Comparison of ENCODE assay signal across 8 mouse cellular contexts in genomic region chr5:146983216-146983615, GRCm38 (mm10). TPM values are rescaled to one million over a fixed set of nuclear protein-coding genes. Genes with fewer than 3 reads are reported as not detected.
DNase-seq lines count a peak whose midpoint lies in the region; ATAC-seq and TF ChIP-seq lines count a peak whose summit lies in the region.

No protein-coding gene starts in this region.

- H3K27ac ChIP-seq in forebrain, embryonic 13.5 days, result no peak overlapping the region
- no peak overlapping the region for H3K27ac ChIP-seq in intestine, embryonic 14.5 days (ENCODE audit: low read depth)
- H3K27ac ChIP-seq in liver, postnatal 0 days (ENCODE audit: low read depth), result no peak overlapping the region
- H3K27ac ChIP-seq in olfactory bulb, adult 2 months (ENCODE audit: insufficient read depth, low read depth, low read length), result no peak overlapping the region

- TF ChIP-seq POLR2A in olfactory bulb, adult 2 months (IDR thresholded peaks at IDR 0.05; ENCODE audit: insufficient read depth, low read depth, low read length), result no peak

- 9% methylated on average over 8 of the region's 8 CpGs for WGBS in forebrain, embryonic 13.5 days
- WGBS in intestine, embryonic 14.5 days, result 8% methylated on average over 8 of the region's 8 CpGs
- 8% methylated on average over 8 of the region's 8 CpGs for WGBS in liver, postnatal 0 days (ENCODE audit: insufficient replicate concordance)
- 7% methylated on average over 8 of the region's 8 CpGs for WGBS in olfactory bulb, adult 2 months

- H3K4me1 ChIP-seq in forebrain, embryonic 13.5 days, result peaks cover 13% of the 10 kb centered on the region
- no peaks in the 10 kb centered on the region for H3K4me1 ChIP-seq in intestine, embryonic 14.5 days (replicated peaks; ENCODE audit: control insufficient read depth, insufficient read depth, low read length)
- no peaks in the 10 kb centered on the region for H3K4me1 ChIP-seq in liver, postnatal 0 days (ENCODE audit: insufficient read depth)
- H3K4me1 ChIP-seq in olfactory bulb, adult 2 months (ENCODE audit: control insufficient read depth, insufficient read depth, low read length), result peaks cover 21% of the 10 kb centered on the region

- no peaks in the 10 kb centered on the region for H3K9me3 ChIP-seq in forebrain, embryonic 13.5 days (replicated peaks)
- H3K9me3 ChIP-seq in intestine, embryonic 14.5 days (ENCODE audit: control insufficient read depth, low read length), result no peaks in the 10 kb centered on the region
- H3K9me3 ChIP-seq in liver, postnatal 0 days (ENCODE audit: low read length), result no peaks in the 10 kb centered on the region

- 0 out of 2 replicates have a peak, but pooled peaks have one; percentile 44 for ATAC-seq in forebrain, embryonic 13.5 days
- peak; percentile 50; the same call in 1 of the 2 replicates for ATAC-seq in intestine, embryonic 14.5 days (replicated peaks; ENCODE audit: low FRiP score, low TSS enrichment, low read depth)
- 0 out of 2 replicates have a peak, but pooled peaks have one; percentile 19 for ATAC-seq in liver, postnatal 0 days

- TF ChIP-seq CTCF in liver, postnatal 0 days (IDR thresholded peaks at IDR 0.05; ENCODE audit: low read depth), result peak; percentile 89
- TF ChIP-seq CTCF in olfactory bulb, adult 2 months (IDR thresholded peaks at IDR 0.05; ENCODE audit: insufficient read depth, low read depth, low read length), result peak; percentile 75; the same call in 1 of the 2 replicates

- H3K4me2 ChIP-seq in forebrain, embryonic 13.5 days, result no peak overlapping the region
- H3K4me2 ChIP-seq in intestine, embryonic 14.5 days (ENCODE audit: low read length), result no peak overlapping the region
- H3K4me2 ChIP-seq in liver, postnatal 0 days (ENCODE audit: low read depth, low read length), result no peak overlapping the region

- H3K4me3 ChIP-seq in forebrain, embryonic 13.5 days, result no peak overlapping the region
- H3K4me3 ChIP-seq in intestine, embryonic 14.5 days (ENCODE audit: low read depth, low read length), result no peak overlapping the region
- no peak overlapping the region for H3K4me3 ChIP-seq in liver, postnatal 0 days (ENCODE audit: low read depth, low read length)
- H3K4me3 ChIP-seq in olfactory bulb, adult 2 months (ENCODE audit: insufficient read depth, low read depth, low read length), result no peak overlapping the region

- H3K27me3 ChIP-seq in forebrain, embryonic 13.5 days, result peaks cover 51% of the 10 kb centered on the region
- H3K27me3 ChIP-seq in intestine, embryonic 14.5 days (replicated peaks; ENCODE audit: control insufficient read depth, insufficient read depth, low read length), result 0 out of 2 replicates have a peak, but pooled peaks cover 9% of the 10 kb centered on the region
- no peaks in the 10 kb centered on the region; the same call in 1 of the 2 replicates for H3K27me3 ChIP-seq in liver, postnatal 0 days (ENCODE audit: insufficient read depth, low read length)

- DNase-seq in right cerebral cortex, adult 18-20 months, result peak; percentile 50
- DNase-seq in right cerebral cortex, postnatal 36 days (ENCODE audit: low spot score in 2 of 2), result no peak
- peak; percentile 17 for DNase-seq in c-Kit-negative CD71-positive TER-119-positive erythroid progenitor cells, embryonic 14.5 days (ENCODE audit: low read depth, low spot score)
- peak; percentile 87 for DNase-seq in intestine, embryonic 14.5 days (ENCODE audit: low spot score)
- peak; percentile 69 for DNase-seq in liver, postnatal 0 days
- peak; percentile 39 for DNase-seq in thymus, postnatal 25 days

- TF ChIP-seq EP300 in liver, postnatal 0 days (IDR thresholded peaks at IDR 0.05; ENCODE audit: low read depth), result no peak

- no peaks in the 10 kb centered on the region for H3K36me3 ChIP-seq in forebrain, embryonic 13.5 days (ENCODE audit: poor library complexity, severe bottlenecking)
- no peaks in the 10 kb centered on the region for H3K36me3 ChIP-seq in intestine, embryonic 14.5 days (ENCODE audit: control insufficient read depth, insufficient read depth, low read length)
- H3K36me3 ChIP-seq in liver, postnatal 0 days (replicated peaks; ENCODE audit: insufficient read depth, low read length), result no peaks in the 10 kb centered on the region

- no peak overlapping the region for H3K9ac ChIP-seq in forebrain, embryonic 13.5 days
- no peak overlapping the region for H3K9ac ChIP-seq in intestine, embryonic 14.5 days (ENCODE audit: low read length)
- H3K9ac ChIP-seq in liver, postnatal 0 days (replicated peaks), result no peak overlapping the region

RNA-seq across cellular contexts. Expression of gene Mtif3, which starts 19.6 kb away (rescaled TPM):
- 23.4 and 23.9 TPM in 2 replicates for polyA plus RNA-seq in forebrain, embryonic 13.5 days (2015; fragmentation: Nextera tagmentation; extraction: Ambion mirVana)
- polyA plus RNA-seq in intestine, embryonic 14.5 days (2014; fragmentation: Nextera tagmentation; extraction: Ambion mirVana), result 23.0 and 24.7 TPM in 2 replicates
- 12.5 and 12.7 TPM in 2 replicates for polyA plus RNA-seq in liver, postnatal 0 days (2015; fragmentation: Nextera tagmentation; extraction: Ambion mirVana)
- 144 TPM in 1 of 2 replicates, not detected in the other for polyA plus RNA-seq in olfactory bulb, adult 2 months (2012; ENCODE audit: insufficient read depth, insufficient read length, low replicate concordance, missing spikeins)

RNA-seq across cellular contexts. Expression of gene Gtf3a, which starts 34.8 kb away (rescaled TPM):
- polyA plus RNA-seq in forebrain, embryonic 13.5 days (2015; fragmentation: Nextera tagmentation; extraction: Ambion mirVana), result 107 and 120 TPM in 2 replicates
- polyA plus RNA-seq in intestine, embryonic 14.5 days (2014; fragmentation: Nextera tagmentation; extraction: Ambion mirVana), result 123 and 127 TPM in 2 replicates
- 31.6 and 33.5 TPM in 2 replicates for polyA plus RNA-seq in liver, postnatal 0 days (2015; fragmentation: Nextera tagmentation; extraction: Ambion mirVana)
- polyA plus RNA-seq in olfactory bulb, adult 2 months (2012; ENCODE audit: insufficient read depth, insufficient read length, low replicate concordance, missing spikeins), result not detected in 2 replicates

Comparison
In these comparisons a context has a peak if more than half of its experiments do, and no peak if none do; other contexts are left out.
1. DNase-seq: peak in right cerebral cortex, adult 18-20 months (single experiment), c-Kit-negative CD71-positive TER-119-positive erythroid progenitor cells, embryonic 14.5 days (single experiment), intestine, embryonic 14.5 days (single experiment), liver, postnatal 0 days (single experiment) and thymus, postnatal 25 days (single experiment); none in right cerebral cortex, postnatal 36 days (0 of 2).
2. Peak in every context shown above with its lines, with median percentiles within 50 percentile points of each other: ATAC-seq.